Mouse (Mus musculus) bone marrow macrophage, adult 2 months (primary cell): ENCODE results near the gene Atxn7l2. TPM values are rescaled to one million over a fixed set of nuclear protein-coding genes. Genes with fewer than 3 reads are reported as not detected.
A peak's percentile ranks its signal among the peaks of the same experiment; 100 is the strongest.

Experiments
- H3K27ac ChIP-seq: 2 replicates; pipeline ENCODE4 v1.5.1; 2012; ENCODE audit warnings: low read depth, low read length; ENCODE audit not compliant: insufficient read depth
- H3K4me1 ChIP-seq: 2 replicates; pipeline ENCODE4 v1.6.1; 2012; ENCODE audit warnings: low read length; ENCODE audit not compliant: control insufficient read depth, insufficient read depth
- H3K4me3 ChIP-seq: 2 replicates; pipeline ENCODE4 v1.5.1; 2012; ENCODE audit warnings: mild to moderate bottlenecking, low read length, moderate library complexity; ENCODE audit not compliant: insufficient read depth
- CTCF ChIP-seq: IDR thresholded peaks from 2 replicates; pipeline ENCODE4 v1.5.1; 2012; ENCODE audit warnings: low read depth, mild to moderate bottlenecking, low read length, moderate library complexity
- POLR2A ChIP-seq: IDR thresholded peaks from 2 replicates; pipeline ENCODE4 v1.6.1; 2012; ENCODE audit warnings: mild to moderate bottlenecking, low read depth, low read length, borderline replicate concordance
- polyA plus RNA-seq: library from polyadenylated mRNA; stranded (reverse); fragments of >200 nt; gene quantifications from 2 replicates; pipeline ENCODE4 v1.2.4, GENCODE M21; 2012; ENCODE audit not compliant: missing spikeins, insufficient read depth, insufficient read length

Atxn7l2 gene
- polyA plus RNA-seq, 1 experiment = 6.4 TPM

DNA sequence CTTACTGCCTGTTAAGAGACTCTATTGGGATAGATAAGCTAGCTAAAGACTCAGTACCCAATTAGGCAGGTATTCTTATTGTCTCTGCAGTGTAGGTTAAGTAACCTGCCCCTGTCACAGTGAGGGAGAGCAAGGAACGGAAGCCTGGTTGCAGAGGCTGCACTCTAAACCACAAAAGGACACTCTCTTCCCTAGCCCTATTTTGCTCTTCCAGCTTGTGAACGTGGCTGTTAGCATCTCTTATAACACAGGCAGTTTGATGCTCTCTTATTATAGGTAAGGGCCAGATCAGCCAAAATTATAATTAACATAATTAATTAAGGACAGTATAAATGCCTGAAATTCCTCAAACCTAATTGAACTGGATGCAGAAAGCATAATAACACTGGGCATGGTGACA lies 30.2 kb downstream of the Atxn7l2 start:
- Histone ChIP-seq H3K27ac (no peak overlapping the region), H3K4me1 (no peaks in the 10 kb centered on the region), H3K4me3 (no peak overlapping the region)
- TF ChIP-seq CTCF = no peak
- no peak for TF ChIP-seq POLR2A

DNA sequence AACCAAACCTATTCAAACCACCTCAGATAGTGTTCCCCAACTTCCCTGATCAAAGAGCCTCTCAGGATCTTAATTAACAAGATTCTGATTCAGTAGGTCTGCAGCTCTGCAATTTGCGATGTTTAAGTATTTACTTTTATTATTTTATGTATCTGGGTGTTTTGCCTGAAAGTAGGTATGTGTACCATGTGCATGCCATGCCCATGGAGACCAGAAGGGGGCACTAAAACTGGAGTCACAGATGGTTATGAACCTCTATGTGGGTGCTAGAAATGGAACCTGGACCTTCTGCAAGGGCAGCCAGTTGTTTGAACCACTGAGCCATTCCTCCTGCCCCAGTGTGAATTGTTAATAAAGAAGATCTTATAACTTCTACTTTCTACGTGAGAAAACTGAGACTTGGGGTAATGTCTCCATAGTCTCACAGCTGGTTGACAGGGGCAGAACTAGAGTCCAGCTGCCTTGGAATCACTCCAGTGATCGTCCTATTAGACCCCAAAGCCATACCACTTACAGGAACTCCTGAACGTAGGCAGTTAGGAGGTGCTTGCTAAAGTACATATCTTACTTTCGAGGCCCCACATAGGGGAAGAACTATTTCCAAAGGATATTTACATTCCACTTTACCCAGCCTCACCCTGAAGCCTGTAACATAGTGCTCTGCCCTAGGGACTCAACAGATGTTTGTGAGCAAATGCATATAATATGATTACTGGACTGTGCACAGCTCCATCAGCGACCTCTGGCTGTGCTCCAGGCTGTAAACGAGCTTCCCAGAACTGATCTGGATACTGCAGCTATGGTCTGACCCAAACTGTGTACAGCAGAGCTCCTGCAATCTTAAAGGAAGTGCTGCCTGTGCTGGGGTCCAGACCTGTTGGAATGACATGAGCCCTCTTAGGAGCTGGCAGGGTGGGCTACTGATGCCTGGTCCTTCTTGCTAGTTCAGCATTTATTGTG lies 31.7 kb downstream of the Atxn7l2 start:
- Histone ChIP-seq H3K27ac (no peak overlapping the region), H3K4me1 (no peaks in the 10 kb centered on the region), H3K4me3 (no peak overlapping the region)
- TF ChIP-seq CTCF (no peak), POLR2A (no peak)

DNA sequence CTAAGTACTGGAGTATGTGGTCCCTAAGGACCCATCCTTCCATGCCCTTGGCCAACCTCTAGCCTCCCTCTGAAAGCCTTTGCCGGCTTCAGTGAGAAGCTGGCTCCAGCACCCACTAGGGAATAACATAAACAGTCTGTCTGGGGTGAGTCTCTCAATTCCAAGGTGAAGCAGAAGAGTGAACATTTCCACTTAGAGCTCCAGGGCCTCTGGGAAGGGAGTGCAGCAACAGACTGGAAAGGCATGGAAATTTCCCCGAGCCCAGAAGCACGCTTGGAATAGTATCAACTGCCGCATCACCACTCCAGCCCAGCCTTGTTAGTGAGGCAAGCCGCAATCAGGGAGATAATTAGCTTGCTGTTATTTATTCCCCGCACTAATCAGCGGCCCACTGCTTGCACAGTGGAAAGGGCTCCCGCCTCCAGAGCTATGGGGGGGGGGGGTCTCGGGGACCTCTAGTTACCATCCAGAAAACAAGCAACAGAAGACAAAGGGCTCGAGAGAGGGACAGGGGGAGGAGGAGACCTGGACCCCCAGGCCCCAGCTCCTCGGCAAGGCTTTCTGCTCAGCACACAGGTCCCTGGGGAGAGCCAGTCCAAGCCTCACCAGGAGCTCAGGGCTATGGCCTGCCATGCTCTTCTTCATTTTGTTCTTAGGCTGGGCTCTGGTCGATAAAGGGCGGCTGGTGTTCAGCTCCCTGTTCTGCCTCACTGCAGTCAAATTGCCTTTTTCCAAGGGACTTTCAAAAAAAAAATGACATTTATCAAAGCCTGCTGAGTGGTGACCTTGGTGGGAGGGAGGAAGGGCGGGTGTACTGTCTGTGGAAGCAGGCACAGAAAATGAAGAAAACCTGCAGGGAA lies 35.8 kb downstream of the Atxn7l2 start:
- no peak overlapping the region for H3K4me3 ChIP-seq
- TF ChIP-seq CTCF = no peak
- no peak for TF ChIP-seq POLR2A
- no peak overlapping the region for H3K27ac ChIP-seq
- H3K4me1 ChIP-seq = no peaks in the 10 kb centered on the region

DNA sequence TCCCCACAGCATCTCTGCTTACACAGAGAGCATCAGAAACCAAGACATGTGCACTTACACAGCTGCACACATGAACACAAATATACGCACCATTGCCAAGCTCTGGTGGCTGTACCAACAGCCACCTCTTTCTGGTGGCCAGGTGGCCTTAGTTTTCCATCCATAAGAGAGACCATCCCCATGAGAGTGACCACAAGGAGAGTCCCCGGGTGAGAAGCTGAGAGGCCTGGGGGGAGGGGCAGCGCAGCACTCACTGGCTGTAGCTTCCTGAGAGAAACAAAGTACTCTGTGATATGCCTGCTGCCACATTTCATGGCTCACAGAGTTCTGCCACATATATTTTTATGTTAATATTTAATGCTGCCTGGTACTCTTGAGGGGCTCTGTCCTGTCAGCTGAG lies 41.5 kb downstream of the Atxn7l2 start:
- Histone ChIP-seq H3K27ac (no peak overlapping the region), H3K4me3 (no peak overlapping the region), H3K4me1 (no peaks in the 10 kb centered on the region)
- TF ChIP-seq POLR2A (no peak), CTCF (no peak)

DNA sequence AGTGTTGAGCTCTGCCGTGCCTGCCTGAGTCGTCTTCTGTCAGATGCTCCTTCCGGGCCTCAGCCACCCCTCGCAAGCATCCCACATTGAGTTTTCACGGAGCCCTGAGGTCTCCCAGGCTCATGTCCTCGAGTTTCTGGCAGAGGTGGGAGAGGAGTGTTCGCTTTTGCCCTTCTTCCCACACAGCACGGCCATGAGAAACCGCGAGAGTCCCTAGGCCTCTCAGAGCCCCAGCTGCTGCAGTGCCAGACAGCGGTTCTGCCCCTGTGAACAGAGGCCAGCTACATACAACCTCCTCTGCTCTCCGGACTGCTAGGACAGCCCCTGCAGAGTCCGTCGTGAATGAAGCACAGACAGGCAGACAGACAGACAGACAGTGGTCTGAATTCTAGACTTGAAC lies 43.2 kb downstream of the Atxn7l2 start:
- no peaks in the 10 kb centered on the region for H3K4me1 ChIP-seq
- H3K27ac ChIP-seq = no peak overlapping the region
- H3K4me3 ChIP-seq = no peak overlapping the region
- no peak for TF ChIP-seq POLR2A
- TF ChIP-seq CTCF = no peak

DNA sequence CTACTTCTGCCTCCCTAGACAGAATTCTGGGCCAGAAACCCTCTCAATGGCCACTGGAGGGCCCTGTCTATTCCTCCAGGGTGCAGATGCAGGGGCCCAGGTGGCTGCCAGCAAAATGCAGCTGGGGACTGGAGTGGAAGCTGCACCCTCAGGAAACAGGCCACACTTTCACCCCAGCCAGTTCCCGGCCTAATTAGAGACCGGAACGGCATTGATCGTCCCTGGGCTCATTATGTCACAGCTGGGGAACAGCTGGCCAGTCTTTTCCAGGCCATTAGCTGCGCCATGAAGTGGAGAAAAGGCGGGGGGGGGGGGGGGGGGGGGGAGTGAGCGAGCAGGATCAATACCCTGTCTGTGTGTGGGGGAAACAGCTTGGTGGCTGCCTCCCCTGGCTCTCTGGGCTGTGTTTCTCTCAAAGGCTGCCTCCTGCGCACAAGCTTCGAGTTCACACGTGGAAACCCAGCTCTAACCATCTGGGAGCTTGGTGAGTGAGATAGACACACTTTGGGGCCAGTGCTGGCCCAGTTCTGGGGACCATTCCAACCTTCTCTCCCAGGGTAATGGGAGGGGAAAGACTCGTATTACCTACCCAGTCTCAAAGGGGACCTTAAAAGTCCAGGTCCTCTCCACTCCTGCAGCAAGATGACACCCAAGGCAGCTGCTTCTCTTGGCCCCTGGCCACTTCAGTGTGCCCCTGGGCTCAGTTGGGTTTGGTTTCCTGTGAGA lies 44.1 kb downstream of the Atxn7l2 start:
- Histone ChIP-seq H3K27ac (no peak overlapping the region), H3K4me3 (no peak overlapping the region), H3K4me1 (no peaks in the 10 kb centered on the region)
- TF ChIP-seq CTCF (no peak), POLR2A (no peak)

DNA sequence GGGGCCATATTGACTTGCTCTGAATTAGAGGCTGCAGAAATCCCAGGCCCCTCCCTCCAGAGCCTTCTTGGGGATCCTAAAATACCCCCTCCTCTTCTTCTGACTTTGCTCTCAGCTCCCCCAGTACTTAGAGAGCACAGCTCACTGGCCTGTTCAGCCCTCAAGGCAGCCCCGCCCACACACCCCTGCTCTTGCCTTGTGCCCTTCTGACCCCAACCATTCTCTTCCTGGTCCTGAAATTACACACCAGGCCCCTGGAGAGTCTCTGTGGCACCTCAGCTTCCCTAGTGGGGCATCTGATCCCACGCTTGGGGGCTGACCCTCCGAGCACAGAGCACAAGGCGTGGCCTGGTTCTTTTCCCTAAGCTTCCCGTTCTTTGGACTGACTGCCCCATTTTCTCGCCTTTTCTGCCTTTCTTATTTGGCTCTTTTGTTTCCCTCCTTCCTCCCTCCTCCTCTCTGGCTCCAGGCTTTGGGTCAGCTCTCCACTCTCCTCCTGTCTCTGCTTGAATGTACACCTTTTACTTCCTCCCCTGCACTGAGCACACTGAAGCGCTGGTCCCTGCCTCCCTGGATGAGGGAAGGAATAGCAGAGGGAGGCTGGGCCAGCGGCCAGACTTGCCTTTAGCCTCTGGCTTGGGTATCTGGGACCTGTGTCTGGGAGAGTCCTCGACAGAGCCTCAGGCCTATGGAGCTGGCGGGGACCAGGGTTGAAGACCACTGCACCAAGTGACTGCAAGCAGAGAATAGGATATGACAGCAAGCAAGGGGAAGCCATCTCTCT lies 45.0 kb downstream of the Atxn7l2 start:
- TF ChIP-seq CTCF = no peak
- no peak for TF ChIP-seq POLR2A
- no peak overlapping the region for H3K27ac ChIP-seq
- H3K4me1 ChIP-seq = no peaks in the 10 kb centered on the region
- H3K4me3 ChIP-seq = no peak overlapping the region

DNA sequence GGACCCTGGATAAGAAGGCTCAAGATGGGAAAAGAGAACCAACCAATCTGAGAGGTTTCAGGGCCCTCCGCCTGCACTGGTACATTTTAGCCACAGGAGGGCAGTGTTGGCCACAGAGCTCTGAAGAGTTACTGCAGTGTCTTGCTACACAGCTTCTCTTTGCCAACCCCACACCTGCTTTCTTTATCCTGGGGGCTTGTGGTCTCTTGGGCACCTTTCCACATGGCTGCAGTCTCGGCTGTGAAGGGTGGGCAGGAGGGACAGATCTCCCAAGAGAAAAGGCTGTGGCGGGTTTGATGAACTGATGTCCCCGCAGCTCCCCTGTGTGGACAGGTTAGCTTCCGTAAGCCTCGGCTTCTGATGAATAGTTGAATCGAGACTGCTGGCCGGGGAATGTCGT lies 45.9 kb downstream of the Atxn7l2 start:
- TF ChIP-seq CTCF = peak; percentile 94
- no peak for TF ChIP-seq POLR2A
- no peak overlapping the region for H3K27ac ChIP-seq
- H3K4me3 ChIP-seq = no peak overlapping the region
- no peaks in the 10 kb centered on the region for H3K4me1 ChIP-seq

DNA sequence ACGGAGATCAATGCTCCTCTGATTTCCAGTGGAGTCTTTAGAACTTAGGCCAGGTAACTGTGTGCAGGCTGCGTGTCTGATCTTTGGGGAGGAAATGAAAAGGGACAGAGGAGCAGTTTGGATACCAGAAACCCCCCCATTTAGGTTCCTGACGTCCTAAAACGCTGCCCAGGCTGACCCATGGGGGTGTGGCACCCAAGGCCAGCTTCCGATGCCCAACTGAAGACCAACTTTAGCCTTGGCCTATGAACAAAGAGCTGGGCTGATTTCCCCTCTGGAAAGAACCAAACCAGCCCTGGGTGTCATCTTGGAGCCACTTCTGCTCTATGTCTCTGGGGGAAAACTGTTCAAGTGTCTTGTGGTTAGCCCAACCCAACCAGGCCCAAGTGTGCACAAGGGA lies 46.6 kb downstream of the Atxn7l2 start:
- TF ChIP-seq POLR2A = no peak
- TF ChIP-seq CTCF = no peak
- no peaks in the 10 kb centered on the region for H3K4me1 ChIP-seq
- H3K27ac ChIP-seq = no peak overlapping the region
- H3K4me3 ChIP-seq = no peak overlapping the region
